Mouse (Mus musculus): ENCODE measurements at regions not wholly inside any gene's neighbourhood (a gene's known extent, or its start where the extent isn't known, plus 50 kb on each side); places are given as distances from the start of the nearest gene placed in this dataset.

- Histone ChIP-seq H3K9me3 (ENCODE audit: low read length) (no peaks in the 10 kb centered on the region), H3K9ac (replicated peaks; ENCODE audit: low read length, poor library complexity, severe bottlenecking) (no peak overlapping the region), H3K27me3 (ENCODE audit: insufficient read depth, low read length) (no peaks in the 10 kb centered on the region), H3K4me2 (ENCODE audit: low read depth, low read length, poor library complexity, severe bottlenecking) (no peak overlapping the region), H3K36me3 (ENCODE audit: insufficient read depth, low read length) (no peaks in the 10 kb centered on the region), H3K27ac (ENCODE audit: low read depth, low read length) (no peak overlapping the region), H3K4me3 (ENCODE audit: low read depth, low read length) (no peak overlapping the region), H3K4me1 (ENCODE audit: insufficient read depth, low read length) (0 out of 2 replicates have a peak, but pooled peaks cover 4% of the 10 kb centered on the region)
- no peak for ATAC-seq (ENCODE audit: low FRiP score)
- DNase-seq (ENCODE audit: low spot score): no peak
- no peak for TF ChIP-seq CTCF (IDR thresholded peaks at IDR 0.05)
- 84% methylated on average over 4 of the region's 4 CpGs for WGBS
Measured at GRCm38 (mm10) chr2:27597901-27598300, 78.3 kb upstream of the Rxra start.

GRCm38 (mm10) chr2:27599061-27599768, 77.0 kb upstream of the Rxra start:
- peak; percentile 76 for ATAC-seq (ENCODE audit: low FRiP score)
- TF ChIP-seq CTCF (IDR thresholded peaks at IDR 0.05): no peak
- peak; percentile 91 for DNase-seq (ENCODE audit: low spot score)
- H3K9me3 ChIP-seq (ENCODE audit: low read length): no peaks in the 10 kb centered on the region
- H3K4me2 ChIP-seq (ENCODE audit: low read depth, low read length, poor library complexity, severe bottlenecking): no peak overlapping the region
- H3K27me3 ChIP-seq (ENCODE audit: insufficient read depth, low read length): no peaks in the 10 kb centered on the region
- H3K4me1 ChIP-seq (ENCODE audit: insufficient read depth, low read length): no peaks in the 10 kb centered on the region
- H3K4me3 ChIP-seq (ENCODE audit: low read depth, low read length): no peak overlapping the region
- no peaks in the 10 kb centered on the region for H3K36me3 ChIP-seq (ENCODE audit: insufficient read depth, low read length)
- WGBS: 64% methylated on average over 8 of the region's 8 CpGs
- H3K9ac ChIP-seq (replicated peaks; ENCODE audit: low read length, poor library complexity, severe bottlenecking): no peak overlapping the region
- H3K27ac ChIP-seq (ENCODE audit: low read depth, low read length): no peak overlapping the region

- no peak for DNase-seq (ENCODE audit: low spot score)
- H3K4me1 ChIP-seq (ENCODE audit: insufficient read depth, low read length): no peaks in the 10 kb centered on the region
- no peak overlapping the region for H3K27ac ChIP-seq (ENCODE audit: low read depth, low read length)
- no peak for TF ChIP-seq CTCF (IDR thresholded peaks at IDR 0.05)
- H3K9ac ChIP-seq (replicated peaks; ENCODE audit: low read length, poor library complexity, severe bottlenecking): no peak overlapping the region
- no peak overlapping the region for H3K4me2 ChIP-seq (ENCODE audit: low read depth, low read length, poor library complexity, severe bottlenecking)
- no peaks in the 10 kb centered on the region for H3K36me3 ChIP-seq (ENCODE audit: insufficient read depth, low read length)
- H3K9me3 ChIP-seq (ENCODE audit: low read length): no peaks in the 10 kb centered on the region
- no peaks in the 10 kb centered on the region for H3K27me3 ChIP-seq (ENCODE audit: insufficient read depth, low read length)
- no peak for ATAC-seq (ENCODE audit: low FRiP score)
- no peak overlapping the region for H3K4me3 ChIP-seq (ENCODE audit: low read depth, low read length)
- WGBS: 68% methylated on average over 4 of the region's 4 CpGs
Measured at GRCm38 (mm10) chr2:27599769-27600167, 76.5 kb upstream of the Rxra start.

- no peaks in the 10 kb centered on the region for H3K4me1 ChIP-seq (ENCODE audit: insufficient read depth, low read length)
- H3K27ac ChIP-seq (ENCODE audit: low read depth, low read length): peak overlapping the region; percentile 27; the same call in 1 of the 2 replicates
- ATAC-seq (ENCODE audit: low FRiP score) (peak; percentile 71), DNase-seq (ENCODE audit: low spot score) (peak; percentile 65)
- no peaks in the 10 kb centered on the region for H3K9me3 ChIP-seq (ENCODE audit: low read length)
- no peak for TF ChIP-seq CTCF (IDR thresholded peaks at IDR 0.05)
- no peaks in the 10 kb centered on the region for H3K36me3 ChIP-seq (ENCODE audit: insufficient read depth, low read length)
- no peak overlapping the region for H3K4me2 ChIP-seq (ENCODE audit: low read depth, low read length, poor library complexity, severe bottlenecking)
- H3K27me3 ChIP-seq (ENCODE audit: insufficient read depth, low read length): no peaks in the 10 kb centered on the region
- no peak overlapping the region for H3K9ac ChIP-seq (replicated peaks; ENCODE audit: low read length, poor library complexity, severe bottlenecking)
- H3K4me3 ChIP-seq (ENCODE audit: low read depth, low read length): no peak overlapping the region
- 74% methylated on average over 4 of the region's 4 CpGs for WGBS
Measured at GRCm38 (mm10) chr2:27603333-27603732, 72.9 kb upstream of the Rxra start.

- DNase-seq (ENCODE audit: low spot score): no peak
- 52% methylated on average over 3 of the region's 3 CpGs for WGBS
- Histone ChIP-seq H3K36me3 (ENCODE audit: insufficient read depth, low read length) (no peaks in the 10 kb centered on the region), H3K27ac (ENCODE audit: low read depth, low read length) (no peak overlapping the region), H3K4me3 (ENCODE audit: low read depth, low read length) (no peak overlapping the region), H3K27me3 (ENCODE audit: insufficient read depth, low read length) (no peaks in the 10 kb centered on the region), H3K9ac (replicated peaks; ENCODE audit: low read length, poor library complexity, severe bottlenecking) (no peak overlapping the region), H3K9me3 (ENCODE audit: low read length) (no peaks in the 10 kb centered on the region), H3K4me1 (ENCODE audit: insufficient read depth, low read length) (no peaks in the 10 kb centered on the region), H3K4me2 (ENCODE audit: low read depth, low read length, poor library complexity, severe bottlenecking) (no peak overlapping the region)
- no peak for ATAC-seq (ENCODE audit: low FRiP score)
- no peak for TF ChIP-seq CTCF (IDR thresholded peaks at IDR 0.05)
Measured at GRCm38 (mm10) chr2:27604588-27604987, 71.7 kb upstream of the Rxra start.

GRCm38 (mm10) chr2:27606816-27607215, 69.4 kb upstream of the Rxra start:
- Histone ChIP-seq H3K4me1 (ENCODE audit: insufficient read depth, low read length) (no peaks in the 10 kb centered on the region), H3K9ac (replicated peaks; ENCODE audit: low read length, poor library complexity, severe bottlenecking) (no peak overlapping the region), H3K27ac (ENCODE audit: low read depth, low read length) (no peak overlapping the region), H3K36me3 (ENCODE audit: insufficient read depth, low read length) (no peaks in the 10 kb centered on the region), H3K4me2 (ENCODE audit: low read depth, low read length, poor library complexity, severe bottlenecking) (no peak overlapping the region), H3K4me3 (ENCODE audit: low read depth, low read length) (no peak overlapping the region), H3K27me3 (ENCODE audit: insufficient read depth, low read length) (no peaks in the 10 kb centered on the region), H3K9me3 (ENCODE audit: low read length) (no peaks in the 10 kb centered on the region)
- 80% methylated on average over 9 of the region's 9 CpGs for whole genome bisulfite sequencing
- DNase-seq (ENCODE audit: low spot score) (peak; percentile 15), ATAC-seq (ENCODE audit: low FRiP score) (no peak)
- TF ChIP-seq CTCF (IDR thresholded peaks at IDR 0.05): no peak

Data from midbrain, postnatal 0 days (tissue).